Mouse (Mus musculus) kidney, postnatal 10 days (tissue): Measurements from ENCODE around the gene Cdc42ep2.

Experiments used
- DNase-seq: peaks from one replicate; pipeline ENCODE4 v3.0.0; 2021; ENCODE audit warnings: mixed read lengths

Gene Cdc42ep2

GRCm38 (mm10) chr19:5872528-5872927 is 52.1 kb downstream of the Cdc42ep2 start:
- no peak for DNase-seq

- no peak for DNase-seq
Measured at GRCm38 (mm10) chr19:5871683-5872082, 52.9 kb downstream of the Cdc42ep2 start.

DNA sequence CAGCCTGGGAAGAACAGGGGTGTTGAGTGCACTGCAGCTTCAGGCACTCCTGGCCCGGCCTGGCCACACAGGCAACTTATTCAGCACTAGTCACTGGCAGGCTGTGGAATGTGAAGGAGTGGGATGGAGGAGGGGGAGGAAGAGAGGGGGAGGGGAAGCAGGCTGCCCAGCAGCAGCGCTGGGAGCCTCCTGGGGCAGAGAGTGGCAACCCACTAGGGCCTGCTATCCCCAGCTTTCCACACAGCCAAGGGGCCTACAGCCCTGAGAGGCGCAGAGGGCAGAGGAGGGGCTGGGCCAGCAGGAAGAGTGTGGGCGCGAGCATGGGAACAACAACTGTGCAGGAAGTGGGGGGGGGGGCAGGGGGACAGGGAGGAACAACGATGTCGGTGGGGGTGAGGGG is 53.3 kb downstream of the Cdc42ep2 start:
- DNase-seq = peak; percentile 73

- DNase-seq = no peak
Measured at GRCm38 (mm10) chr19:5868096-5868495, 56.5 kb downstream of the Cdc42ep2 start.
